Mouse (Mus musculus): ENCODE measurements at regions not wholly inside any gene's neighbourhood (a gene's known extent, or its start where the extent isn't known, plus 50 kb on each side); places are given as distances from the start of the nearest gene placed in this dataset.

DNA sequence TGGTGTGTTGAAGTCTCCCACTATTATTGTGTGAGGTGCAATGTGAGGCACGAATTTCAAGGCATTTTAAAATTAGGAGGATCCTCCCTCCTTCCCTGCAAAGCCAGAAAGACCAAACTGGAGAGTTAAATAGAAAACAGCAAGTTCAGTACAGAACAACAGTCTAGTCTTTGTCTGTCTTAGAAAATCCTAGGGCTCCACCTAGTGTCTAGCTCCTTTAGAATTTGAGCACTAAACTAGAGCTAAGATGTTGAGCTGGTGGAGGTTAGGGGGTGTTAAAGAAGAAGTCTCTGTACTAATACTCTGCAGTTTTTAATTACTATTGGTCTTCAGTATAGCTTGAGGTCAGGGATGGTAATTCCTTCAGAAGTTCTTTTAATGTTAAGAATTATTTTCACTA lies 58.7 kb upstream of the Olfr291 start:
- no peak for TF ChIP-seq POLR2A (IDR thresholded peaks at IDR 0.05; ENCODE audit: control insufficient read depth in 1 of 2, insufficient read depth in 1 of 2, low read depth in 1 of 2, low read length in 2 of 2, poor library complexity in 1 of 2)
- no peak for TF ChIP-seq POLR2AphosphoS2 (IDR thresholded peaks at IDR 0.05; ENCODE audit: low read length)
- no peak for TF ChIP-seq USF1 (IDR thresholded peaks at IDR 0.05; ENCODE audit: low read depth, low read length)
- no peak for TF ChIP-seq ZMIZ1 (IDR thresholded peaks at IDR 0.05; ENCODE audit: low read depth, low read length)
- TF ChIP-seq CTCF (IDR thresholded peaks at IDR 0.05 in 2 of 3, conservative IDR thresholded peaks at IDR 0.05 in 1 of 3; ENCODE audit: control insufficient read depth in 1 of 3, insufficient read depth in 1 of 3, low read depth in 2 of 3, low read length in 3 of 3, poor library complexity in 1 of 3, severe bottlenecking in 1 of 3), result peak in 1 of 3 experiments; percentile 41; a peak in 1 of 6 replicates
- TF ChIP-seq HCFC1 (IDR thresholded peaks at IDR 0.05; ENCODE audit: low read depth, low read length), result no peak
- no peak for TF ChIP-seq GATA1 (IDR thresholded peaks at IDR 0.05; ENCODE audit: low read depth, low read length)
- TF ChIP-seq NRF1 (IDR thresholded peaks at IDR 0.05; ENCODE audit: insufficient read depth, low read depth, low read length, poor library complexity, severe bottlenecking), result no peak
- TF ChIP-seq EP300 (IDR thresholded peaks at IDR 0.05; ENCODE audit: low read depth in 1 of 2, low read length in 2 of 2), result no peak
